Mouse (Mus musculus) olfactory bulb, adult 2 months (tissue): Measurements from ENCODE around the gene Tmem273. TPM values are rescaled to one million over a fixed set of nuclear protein-coding genes. Genes with fewer than 3 reads are reported as not detected.

Source experiments
- H3K27ac ChIP-seq: fragments of 200-500 bp; 2 replicates; pipeline ENCODE4 v1.5.1; 2012; ENCODE audit warnings: low read depth, low read length; ENCODE audit not compliant: insufficient read depth
- H3K4me1 ChIP-seq: fragments of 200-500 bp; 2 replicates; pipeline ENCODE4 v1.6.1; 2012; ENCODE audit warnings: low read length; ENCODE audit not compliant: control insufficient read depth, insufficient read depth
- H3K4me3 ChIP-seq: fragments of 200-500 bp; 2 replicates; pipeline ENCODE4 v1.5.1; 2012; ENCODE audit warnings: mild to moderate bottlenecking, low read depth, low read length, moderate library complexity; ENCODE audit not compliant: insufficient read depth
- CTCF ChIP-seq: fragments of 200-500 bp; IDR thresholded peaks from 2 replicates; pipeline ENCODE4 v1.5.1; 2012; ENCODE audit warnings: low read depth, mild to moderate bottlenecking, low read length, moderate library complexity; ENCODE audit not compliant: insufficient read depth
- POLR2A ChIP-seq: fragments of 200-500 bp; IDR thresholded peaks from 2 replicates; pipeline ENCODE4 v1.6.1; 2012; ENCODE audit warnings: mild to moderate bottlenecking, low read depth, low read length, moderate library complexity; ENCODE audit not compliant: insufficient read depth
- WGBS: fragments of 180-500 bp; shearing (Covaris S2); methylation state at CpG from one replicate; pipeline ENCODE4 v1.1.7; 2018; 5-methylcytosine and 5-hydroxymethylcytosine counted together
- polyA plus RNA-seq: library from polyadenylated mRNA; stranded (reverse); fragments of >200 nt; gene quantifications from 2 replicates; pipeline ENCODE4 v1.2.4, GENCODE M21; 2012; ENCODE audit warnings: low replicate concordance; ENCODE audit not compliant: missing spikeins, insufficient read depth, insufficient read length

Gene Tmem273
- polyA plus RNA-seq, 1 experiment: not detected

DNA sequence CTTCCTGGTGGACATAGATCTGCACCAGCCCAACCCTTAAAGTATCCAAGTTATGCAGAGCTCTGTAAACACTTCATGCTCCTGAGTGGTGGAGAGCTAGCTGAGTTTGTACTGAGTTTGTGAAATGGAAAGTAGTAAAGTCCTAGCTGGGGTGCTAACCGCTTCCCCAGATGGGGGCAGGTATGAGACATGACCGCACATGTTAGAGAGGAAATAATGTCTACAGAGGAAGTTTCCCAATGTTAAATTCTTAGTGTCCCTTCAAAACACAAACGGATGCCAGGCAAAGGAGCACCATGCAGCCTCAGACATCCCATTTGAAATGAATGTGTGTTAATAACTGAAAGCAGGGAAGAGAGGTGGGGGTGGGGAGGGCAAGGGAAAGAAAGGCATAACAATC lies 38.1 kb downstream of the Tmem273 start:
- no peak for TF ChIP-seq POLR2A
- no peak for TF ChIP-seq CTCF
- 86% methylated on average over 3 of the region's 3 CpGs for WGBS
- H3K4me3 ChIP-seq: no peak overlapping the region
- H3K27ac ChIP-seq: no peak overlapping the region
- H3K4me1 ChIP-seq: peaks cover 13% of the 10 kb centered on the region; the same call in 1 of the 2 replicates

DNA sequence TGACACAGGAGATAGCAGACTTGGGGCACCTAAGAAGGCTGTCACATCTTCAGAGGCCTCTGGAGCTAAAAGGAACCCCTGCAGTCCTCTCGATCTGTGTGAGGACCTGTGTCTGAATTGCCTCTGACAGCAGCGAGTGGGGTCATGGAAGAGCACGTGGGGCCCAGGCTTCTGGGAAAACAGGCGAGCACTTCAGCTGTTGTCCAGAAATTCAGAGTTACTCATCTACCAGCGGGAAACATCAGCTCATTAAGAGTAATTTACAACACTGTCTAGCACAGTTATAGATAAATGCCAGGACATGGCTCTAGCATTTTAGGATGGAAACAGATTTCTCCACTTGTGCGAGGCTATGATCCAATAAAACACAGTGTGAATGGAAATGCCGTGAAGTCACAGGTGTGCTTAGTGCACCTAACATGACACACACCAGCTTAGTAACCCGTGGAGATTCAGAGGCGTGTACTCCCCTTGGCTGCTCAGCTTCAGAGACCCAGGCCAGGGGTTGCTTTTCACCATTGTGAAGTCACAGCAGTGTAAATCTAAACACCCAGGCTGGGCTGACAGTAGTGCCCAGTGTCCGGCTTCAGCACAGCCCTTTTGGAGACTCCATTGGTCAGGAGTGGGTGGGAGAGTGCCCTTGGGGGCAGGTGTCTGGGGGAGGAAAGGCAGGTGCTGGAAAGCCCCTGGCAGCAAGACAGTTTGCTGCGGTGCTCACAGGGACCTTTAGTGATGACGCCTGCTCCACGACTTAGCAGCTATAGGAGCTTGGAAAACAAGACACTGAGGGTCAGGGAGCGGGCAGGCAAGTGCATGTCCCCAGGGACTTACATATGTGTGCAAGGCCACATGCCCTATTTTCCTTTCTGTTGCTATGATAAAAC lies 38.7 kb downstream of the Tmem273 start:
- Histone ChIP-seq H3K4me3 (no peak overlapping the region), H3K4me1 (peaks cover 13% of the 10 kb centered on the region; the same call in 1 of the 2 replicates), H3K27ac (no peak overlapping the region)
- TF ChIP-seq CTCF (no peak), POLR2A (no peak)
- 75% methylated on average over 14 of the region's 14 CpGs for WGBS

DNA sequence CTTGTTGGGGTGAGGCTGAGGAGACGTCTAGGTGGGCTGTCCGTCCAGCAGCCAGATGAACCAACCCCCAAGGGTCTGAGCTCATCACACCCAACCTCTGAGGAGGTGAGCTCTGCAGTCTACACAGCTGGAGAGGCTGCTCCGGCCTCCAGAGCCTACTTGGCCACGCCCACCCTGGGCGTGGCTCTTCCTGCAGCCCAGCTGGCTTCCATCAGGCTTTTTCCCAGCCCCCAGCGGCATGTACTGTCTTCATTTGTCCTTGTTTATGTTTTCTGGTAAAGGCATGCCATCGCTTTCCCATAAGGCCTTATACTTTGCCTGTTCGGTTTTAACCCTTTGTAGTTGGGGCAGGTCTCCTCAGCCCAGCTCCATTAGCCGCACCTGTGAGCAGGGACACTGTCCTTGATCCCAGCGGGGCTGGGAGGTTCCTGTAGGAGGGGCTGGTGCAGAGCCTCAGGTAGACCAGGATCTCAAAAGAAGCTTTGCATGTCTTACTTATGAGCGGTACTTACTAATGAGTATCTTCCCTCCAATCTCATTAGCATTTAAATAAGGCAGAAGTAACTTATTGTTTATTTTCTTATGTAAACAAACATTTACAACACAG lies 39.8 kb downstream of the Tmem273 start:
- TF ChIP-seq CTCF (no peak), POLR2A (no peak)
- 22% methylated on average over 11 of the region's 11 CpGs for WGBS

DNA sequence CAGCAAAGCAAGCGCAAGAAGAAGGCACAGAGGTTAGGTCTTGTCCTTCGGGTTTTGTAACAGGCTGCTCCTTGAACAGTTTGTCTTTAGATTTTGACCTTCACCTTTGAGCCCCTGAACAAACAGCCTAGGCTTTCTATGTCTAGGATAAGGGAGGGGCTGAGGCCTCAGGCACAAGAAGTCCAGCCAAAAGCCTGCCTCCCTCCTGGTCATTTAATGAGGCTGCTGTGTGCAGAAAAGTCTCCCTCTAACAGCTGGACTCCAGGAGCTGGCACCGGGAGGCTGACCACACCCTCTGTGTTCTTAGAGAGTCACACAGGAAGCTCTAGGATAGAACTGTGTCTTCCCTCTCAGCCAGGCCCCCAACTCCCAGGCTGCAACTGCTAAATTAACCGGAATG lies 41.4 kb downstream of the Tmem273 start:
- WGBS: 76% methylated on average over 4 of the region's 4 CpGs
- no peak overlapping the region for H3K27ac ChIP-seq
- no peak for TF ChIP-seq POLR2A
- no peak for TF ChIP-seq CTCF
- no peak overlapping the region for H3K4me3 ChIP-seq
- H3K4me1 ChIP-seq: peaks cover 13% of the 10 kb centered on the region; the same call in 1 of the 2 replicates

More for the DNA sequence above, 39.8 kb downstream of the Tmem273 start:
- no peak overlapping the region for H3K4me3 ChIP-seq
- H3K27ac ChIP-seq: no peak overlapping the region
- H3K4me1 ChIP-seq: peaks cover 13% of the 10 kb centered on the region; the same call in 1 of the 2 replicates

DNA sequence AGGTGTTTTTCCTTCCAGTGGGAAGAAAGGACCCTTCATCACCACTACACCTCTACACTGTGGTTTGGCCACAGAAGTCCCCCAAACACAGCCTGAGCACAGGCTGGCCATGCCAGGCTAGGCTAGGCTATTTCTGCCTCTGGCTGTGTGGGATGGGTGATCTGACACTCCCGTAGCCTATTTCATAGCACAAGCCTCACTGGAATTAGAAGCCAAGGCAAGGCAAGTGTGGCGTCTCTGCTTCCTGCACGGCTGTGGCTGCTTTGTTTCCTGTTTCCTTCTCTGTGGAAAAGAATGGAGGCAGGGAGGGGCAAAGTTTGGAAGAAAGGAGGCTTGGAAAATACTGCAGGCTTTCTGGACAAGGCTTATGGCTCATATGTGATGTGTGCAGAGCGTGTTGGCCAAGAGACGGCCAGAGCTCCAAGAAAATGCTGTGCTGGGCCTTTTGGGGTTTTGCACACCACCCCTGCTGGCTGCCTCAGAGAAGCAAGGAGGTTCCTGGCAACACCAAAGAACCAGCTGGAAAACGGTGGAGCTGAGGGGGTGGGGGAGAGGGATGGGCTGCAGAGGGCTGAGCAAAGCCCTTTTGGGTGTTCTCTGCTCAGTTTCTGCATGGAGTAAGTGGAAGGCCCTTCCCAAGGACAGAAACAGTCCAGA lies 42.4 kb downstream of the Tmem273 start:
- peaks cover 13% of the 10 kb centered on the region; the same call in 1 of the 2 replicates for H3K4me1 ChIP-seq
- 51% methylated on average over 6 of the region's 6 CpGs for WGBS
- no peak overlapping the region for H3K27ac ChIP-seq
- H3K4me3 ChIP-seq: no peak overlapping the region
- no peak for TF ChIP-seq CTCF
- TF ChIP-seq POLR2A: no peak

DNA sequence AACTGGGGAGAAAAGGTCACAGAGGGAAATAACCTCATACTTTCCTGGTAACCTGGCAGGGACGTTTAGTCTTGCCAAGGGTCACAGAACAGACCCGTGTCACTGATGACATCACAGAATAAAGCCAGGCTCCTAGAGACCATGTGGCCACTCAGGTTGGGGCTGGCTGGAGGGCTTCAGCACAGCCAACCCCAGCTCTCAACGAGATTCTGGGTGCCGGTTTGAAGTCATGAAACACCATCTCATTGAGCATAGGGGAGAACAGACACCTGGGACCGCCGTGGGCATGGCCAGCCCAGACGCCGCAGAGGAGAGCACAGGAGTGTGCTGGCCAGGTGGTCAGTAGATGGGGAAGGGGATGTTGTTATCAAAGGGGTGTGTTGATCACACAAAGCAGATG lies 48.1 kb downstream of the Tmem273 start, which contains the start of gene Fam170b:
TSS of gene Fam170b (plus strand) at position 116 of the 400 bp plus-strand sequence.
- no peaks in the 10 kb centered on the region for H3K4me1 ChIP-seq
- no peak within 1 kb of the TSS for H3K27ac ChIP-seq
- TF ChIP-seq CTCF: no peak
- TF ChIP-seq POLR2A: no peak
- no peak within 1 kb of the TSS for H3K4me3 ChIP-seq
- 81% methylated on average over 8 of the region's 8 CpGs for WGBS

DNA sequence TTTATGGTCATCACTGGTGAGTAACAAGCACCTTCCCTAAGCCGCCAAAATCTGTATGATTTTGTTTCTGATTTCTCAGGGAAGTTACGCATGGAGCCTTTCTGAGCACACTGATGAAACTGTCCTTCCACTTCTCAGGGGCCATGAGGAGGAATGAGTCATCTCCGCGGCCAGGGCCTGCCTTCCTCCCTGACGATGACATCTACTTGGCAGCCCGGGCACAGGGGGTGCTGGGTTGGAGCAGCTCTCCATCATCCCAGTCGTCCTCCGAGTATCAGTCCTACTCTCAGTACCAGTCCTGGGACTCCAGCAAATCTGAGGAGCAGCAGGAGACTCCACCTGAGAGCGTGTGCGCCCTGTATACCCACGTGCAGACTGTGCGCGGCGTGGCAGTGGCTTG lies 49.4 kb downstream of the Tmem273 start:
- no peak overlapping the region for H3K27ac ChIP-seq
- TF ChIP-seq CTCF: no peak
- H3K4me1 ChIP-seq: no peaks in the 10 kb centered on the region
- 90% methylated on average over 14 of the region's 14 CpGs for WGBS
- H3K4me3 ChIP-seq: no peak overlapping the region

DNA sequence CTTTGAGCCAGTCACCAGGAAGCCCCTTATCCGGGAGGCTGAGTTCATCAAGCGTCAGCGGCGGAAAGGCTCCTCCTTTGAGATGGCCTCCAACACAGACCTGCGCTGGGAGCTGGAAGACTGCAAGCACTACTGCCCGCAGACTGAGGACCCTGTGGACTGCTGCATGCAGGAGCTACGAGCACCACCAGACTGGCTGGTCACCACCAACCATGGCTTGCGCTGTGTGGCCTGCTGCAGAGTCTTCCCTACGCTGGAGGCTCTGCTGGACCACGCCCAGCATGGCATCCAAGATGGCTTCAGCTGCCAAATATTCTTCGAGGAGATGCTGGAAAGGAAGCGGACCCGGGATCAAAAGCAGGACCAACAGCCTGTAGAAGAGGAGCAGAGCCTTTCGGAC lies 49.8 kb downstream of the Tmem273 start:
- 84% methylated on average over 14 of the region's 14 CpGs for WGBS
- TF ChIP-seq POLR2A (no peak), CTCF (no peak)
- Histone ChIP-seq H3K27ac (no peak overlapping the region), H3K4me1 (no peaks in the 10 kb centered on the region), H3K4me3 (no peak overlapping the region)

DNA sequence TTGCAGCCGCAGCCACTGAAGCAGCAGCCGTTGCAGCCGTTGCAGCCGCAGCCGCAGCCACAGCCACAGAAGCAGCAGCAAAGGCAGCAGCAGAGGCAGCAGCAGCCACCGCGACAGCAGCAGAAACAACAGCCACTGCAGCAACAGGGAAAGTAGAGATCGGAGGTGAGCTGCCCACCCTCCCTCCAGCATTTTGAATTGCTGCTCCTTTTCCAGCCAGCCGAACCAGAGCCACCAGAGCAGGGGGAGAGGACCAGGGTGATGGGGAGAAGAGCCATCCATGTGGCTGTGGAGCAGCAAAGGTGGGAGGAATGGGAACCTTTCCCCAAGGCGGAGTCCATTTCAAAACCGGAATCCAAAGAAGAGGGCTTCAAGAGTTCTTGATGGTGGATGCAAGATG lies 50.4 kb downstream of the Tmem273 start:
- Histone ChIP-seq H3K27ac (no peak overlapping the region), H3K4me3 (no peak overlapping the region), H3K4me1 (no peaks in the 10 kb centered on the region)
- TF ChIP-seq CTCF (no peak), POLR2A (no peak)
- WGBS: 92% methylated on average over 11 of the region's 11 CpGs

DNA sequence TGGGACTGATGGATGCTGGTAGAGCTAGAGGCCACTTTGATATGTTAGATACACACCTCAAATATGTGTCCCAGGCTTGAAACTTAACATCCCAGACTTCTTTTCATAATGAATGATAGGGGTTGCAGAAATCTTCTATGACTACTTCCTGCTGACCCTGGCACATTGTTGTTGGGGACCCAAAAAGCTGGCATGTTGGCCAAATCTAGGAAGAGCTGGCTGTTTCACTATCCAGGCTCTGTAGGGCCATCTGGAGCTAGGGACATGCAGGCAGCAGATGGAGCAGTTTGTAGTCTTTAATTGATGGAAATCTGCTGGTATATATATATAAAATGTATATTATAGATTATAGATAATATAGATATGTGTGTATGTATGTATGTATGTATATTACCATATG lies 56.3 kb downstream of the Tmem273 start:
- TF ChIP-seq POLR2A (no peak), CTCF (no peak)
- Histone ChIP-seq H3K27ac (no peak overlapping the region), H3K4me1 (no peaks in the 10 kb centered on the region), H3K4me3 (no peak overlapping the region)
